Mouse (Mus musculus) right cerebral cortex, adult 2 months (tissue): ENCODE measurements around the gene Sirt6.

ENCODE experiments used
- DNase-seq, 2 experiments: peaks; one replicate each; pipeline ENCODE4 v3.0.0; 2021 to 2022; ENCODE audit warnings: low spot score in 2 of 2

Sirt6 gene

DNA sequence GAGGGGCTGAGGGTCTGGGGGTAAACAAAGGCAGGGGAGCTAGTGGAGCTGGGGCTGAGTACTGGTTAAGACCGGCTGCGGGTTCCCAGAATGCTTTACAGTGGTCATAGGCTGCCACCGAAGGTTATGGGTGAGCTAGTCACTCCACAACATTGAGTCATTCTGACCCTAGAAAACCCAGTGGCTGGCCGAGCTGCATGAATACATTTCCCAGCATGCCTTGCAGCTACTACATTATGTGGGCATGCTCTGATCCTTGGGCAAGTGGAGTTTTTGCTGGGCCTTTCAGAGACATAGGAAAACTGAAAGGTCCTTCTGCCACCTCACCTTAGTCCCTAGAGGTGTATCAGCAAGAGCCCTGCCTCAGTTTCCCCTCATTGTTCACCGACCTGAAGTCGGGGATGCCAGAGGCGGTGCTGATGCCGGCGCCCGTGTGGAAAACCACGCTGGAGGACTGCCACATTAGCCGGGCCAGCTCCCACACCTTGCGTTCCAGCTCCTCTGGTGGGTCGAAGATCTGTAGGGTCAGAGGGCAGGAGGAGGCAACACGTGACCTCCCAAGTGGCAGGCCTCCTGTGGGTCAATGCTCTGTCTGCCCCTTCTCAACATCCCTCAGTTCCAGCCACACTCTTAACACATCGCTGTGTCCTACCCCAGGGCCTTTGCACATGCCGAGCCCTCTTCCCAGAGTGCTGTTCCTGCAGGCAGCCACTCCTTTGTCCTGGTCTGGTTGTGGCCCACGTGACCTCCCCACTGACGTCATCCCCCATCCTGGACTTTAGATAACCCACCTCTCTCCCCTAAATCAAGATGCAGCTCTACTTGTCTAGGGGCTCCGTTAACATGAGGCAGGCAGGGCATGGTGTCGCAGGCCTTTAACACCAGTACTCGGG lies 1.2 kb downstream of the Sirt6 start:
- DNase-seq = no peak

DNA sequence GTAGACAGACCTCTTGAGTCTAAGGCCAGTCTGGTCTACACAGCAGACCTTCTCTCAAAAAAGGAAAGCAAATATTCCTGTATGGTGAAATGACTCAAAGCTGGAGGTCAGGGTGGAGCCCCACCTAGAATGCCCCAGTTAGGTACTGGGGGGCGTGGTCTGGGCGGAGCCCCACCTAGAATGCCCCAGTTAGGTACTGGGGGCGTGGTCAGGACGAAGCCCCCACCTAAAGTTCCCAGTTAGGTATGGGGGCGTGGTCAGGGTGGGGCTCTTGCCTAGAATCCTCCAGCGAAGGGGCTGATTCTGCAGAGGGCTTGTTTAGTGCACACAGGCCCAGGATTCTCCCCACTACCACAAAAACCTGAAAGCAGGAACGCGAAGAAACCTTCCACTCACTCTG lies 4.2 kb downstream of the Sirt6 start:
- no peak for DNase-seq

DNA sequence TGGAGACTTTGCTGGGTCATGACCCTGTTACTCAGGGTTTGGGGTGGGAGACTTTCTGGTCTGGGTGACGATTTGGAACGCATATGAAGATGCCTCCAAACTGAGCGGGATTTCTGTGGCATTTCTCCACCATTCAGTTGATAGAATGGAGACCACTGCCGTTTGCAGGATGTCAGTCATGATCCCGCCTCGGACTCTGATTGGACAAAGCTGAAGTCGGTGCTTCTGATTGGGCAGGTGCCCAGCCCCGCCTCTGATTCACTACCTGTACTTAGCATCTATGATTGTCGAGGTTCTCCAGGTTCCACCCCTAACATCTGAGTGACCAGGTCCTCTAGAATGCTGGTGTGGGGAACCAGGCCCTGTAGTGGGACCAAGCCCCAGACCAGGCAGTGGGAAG lies 6.8 kb downstream of the Sirt6 start:
- DNase-seq = no peak

DNA sequence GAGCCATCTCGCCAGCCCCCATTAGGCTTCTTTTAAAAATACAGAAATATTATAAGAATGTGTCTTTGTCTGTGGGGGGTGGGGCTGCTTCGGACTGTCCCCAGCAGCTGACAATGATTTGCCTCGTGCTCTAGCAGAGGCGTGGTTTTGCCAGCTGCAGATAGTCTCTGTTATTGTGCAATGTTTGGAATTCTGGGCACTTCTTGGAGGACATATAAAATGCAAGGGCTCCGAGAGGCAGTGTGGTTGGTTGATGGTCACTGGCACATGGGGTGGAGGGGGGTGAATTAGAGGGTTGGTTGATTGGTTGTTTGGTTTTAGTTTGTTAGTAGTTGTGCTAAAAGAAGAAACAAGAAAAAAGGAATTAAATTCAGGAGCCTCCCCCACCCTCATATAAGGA lies 7.6 kb downstream of the Sirt6 start:
- no peak for DNase-seq

DNA sequence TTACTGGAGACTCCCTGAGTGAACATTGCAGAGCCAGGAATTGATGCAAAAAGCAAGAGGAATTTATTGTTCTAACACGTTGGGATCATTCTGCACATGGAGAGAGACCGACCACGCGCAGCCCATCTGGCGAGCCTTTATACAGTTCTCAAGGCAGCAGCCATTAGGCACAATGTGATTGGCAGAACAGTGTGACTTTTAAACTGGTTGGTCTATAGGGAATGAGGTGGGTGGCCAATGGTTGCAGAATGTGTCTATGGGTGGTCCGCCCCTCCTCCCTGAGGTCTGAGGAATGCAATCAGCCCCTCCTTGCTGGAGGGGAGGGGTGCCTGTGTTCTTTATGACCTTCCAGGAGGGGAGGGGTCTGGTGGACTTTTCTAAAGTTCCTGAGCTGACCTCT lies 12.1 kb downstream of the Sirt6 start:
- no peak for DNase-seq

DNA sequence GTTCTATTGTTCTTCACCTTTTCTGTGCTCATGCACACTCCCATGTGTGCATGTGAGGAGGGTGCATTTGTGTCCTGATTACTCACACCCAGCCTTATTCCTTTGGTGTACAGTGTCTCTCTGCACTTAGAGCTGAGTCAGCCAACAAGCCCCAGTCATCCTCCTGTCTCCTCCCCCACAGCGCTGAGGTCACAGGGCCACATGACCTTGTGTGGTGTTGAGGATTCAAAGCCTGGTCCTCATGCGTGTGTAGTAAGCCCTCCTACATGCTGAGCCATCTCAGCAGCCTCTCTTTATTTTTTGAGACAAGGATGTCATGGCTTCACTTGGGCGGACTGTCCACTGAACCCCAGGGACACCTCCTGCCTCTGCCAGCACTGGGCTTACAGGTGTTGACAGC lies 14.8 kb downstream of the Sirt6 start:
- no peak for DNase-seq

DNA sequence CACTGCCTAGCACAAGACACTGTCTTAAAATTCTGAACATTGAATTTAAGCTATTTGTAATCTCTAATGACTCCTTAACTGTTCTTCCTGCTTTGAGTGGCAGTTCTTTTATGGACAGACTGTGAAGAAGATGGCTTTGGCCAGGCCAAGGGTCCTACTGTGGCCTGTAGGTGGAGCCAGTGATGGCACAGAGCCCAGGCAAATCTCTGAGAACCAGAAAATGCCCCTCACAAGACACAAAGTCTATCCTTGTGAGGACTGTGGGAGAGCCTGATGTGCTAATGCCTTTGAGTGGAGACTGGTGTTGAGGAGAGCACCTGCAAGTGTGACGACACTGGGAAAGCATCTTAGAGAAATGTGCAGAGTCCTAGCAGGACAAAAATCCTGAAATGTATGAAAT lies 19.3 kb downstream of the Sirt6 start:
- DNase-seq = no peak

DNA sequence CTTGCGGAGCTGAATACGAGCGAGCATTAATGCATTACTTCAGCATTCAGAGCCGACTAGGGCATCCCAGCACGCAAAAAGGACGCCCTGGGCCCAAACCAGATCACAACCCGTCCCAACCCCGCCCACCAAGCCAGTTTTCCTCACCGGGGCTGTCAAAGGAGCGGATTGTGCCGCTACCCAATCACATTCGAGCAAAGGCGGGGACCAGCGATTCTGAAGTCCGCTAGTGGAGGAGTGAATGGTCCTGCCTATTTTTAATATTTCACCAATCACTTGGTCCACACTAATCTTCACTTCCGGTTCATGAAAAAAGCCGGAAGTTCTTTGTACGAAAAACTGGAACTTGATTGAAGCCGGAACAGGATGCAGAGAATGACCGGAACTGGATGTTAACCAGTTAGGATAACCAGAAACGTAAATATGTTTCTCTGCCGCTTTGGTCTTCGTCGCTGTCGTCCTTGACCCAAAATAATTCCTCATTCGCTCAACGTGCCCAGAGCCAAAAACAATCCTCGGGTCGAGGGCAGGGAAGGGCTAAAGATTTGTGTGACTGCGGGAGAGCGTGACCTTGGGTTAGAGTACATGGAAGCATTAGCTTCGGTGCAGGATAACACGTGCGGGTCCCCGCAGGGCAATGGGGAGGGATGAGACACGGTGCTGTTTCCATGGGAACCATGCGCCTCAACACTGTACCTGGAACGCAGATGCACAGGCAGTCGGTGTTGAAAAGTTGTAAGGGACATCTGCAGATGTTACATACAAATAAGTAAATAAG lies 21.4 kb downstream of the Sirt6 start, which contains the start of gene BC025920:
TSS of gene BC025920 (plus strand) at position 297 of the 778 bp plus-strand sequence.
- peak; percentile 91 to 94 for DNase-seq

DNA sequence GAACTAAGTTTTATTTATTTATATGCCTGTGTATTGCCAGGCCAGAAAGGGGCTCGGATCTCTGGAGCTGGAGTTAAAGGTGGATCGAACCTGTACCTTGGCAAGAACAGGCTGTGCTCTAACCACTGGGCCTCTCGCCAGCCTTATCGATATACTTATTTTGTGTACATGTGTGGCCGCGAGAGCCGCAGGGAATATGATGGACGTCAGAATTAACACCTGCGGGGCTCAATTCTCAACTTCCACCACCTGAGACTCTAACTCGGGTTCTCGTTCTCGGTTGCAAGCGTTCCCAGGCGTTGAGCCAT lies 22.0 kb downstream of the Sirt6 start:
- DNase-seq = no peak

DNA sequence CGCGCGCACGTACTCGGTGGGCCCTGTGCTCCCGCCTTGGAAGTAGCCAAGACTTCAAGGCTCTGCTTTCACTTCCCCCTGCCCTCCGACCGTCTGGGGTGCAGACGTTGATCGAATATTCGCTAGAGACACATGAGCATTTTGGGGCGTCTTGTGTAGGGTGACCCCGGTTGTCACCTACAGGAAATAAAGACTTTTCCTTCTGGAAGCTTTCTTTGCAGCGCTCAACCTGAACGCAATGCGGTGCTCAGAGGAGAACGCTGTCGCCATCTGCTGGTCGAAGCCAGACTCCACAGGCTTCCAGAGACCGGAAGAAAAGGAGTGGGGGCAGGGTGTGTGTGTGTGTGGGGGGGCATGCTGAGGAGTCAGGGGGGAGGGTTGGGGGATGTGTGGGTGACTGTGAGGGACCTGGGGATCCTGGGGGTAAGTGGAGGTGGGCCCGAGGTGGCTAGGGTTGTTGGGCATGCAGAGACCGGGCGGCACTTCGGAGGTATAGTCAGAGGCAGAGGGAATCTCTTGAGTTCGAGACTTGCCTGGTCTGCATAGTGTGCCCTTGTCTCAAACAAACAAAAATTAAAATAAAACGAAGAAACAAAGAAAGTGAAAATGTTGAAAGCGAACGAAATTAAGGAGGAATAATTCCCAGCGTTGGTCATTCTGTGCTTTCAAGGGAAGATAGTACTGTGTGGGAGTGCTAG lies 22.5 kb downstream of the Sirt6 start:
- peak; percentile 87 to 92 for DNase-seq

DNA sequence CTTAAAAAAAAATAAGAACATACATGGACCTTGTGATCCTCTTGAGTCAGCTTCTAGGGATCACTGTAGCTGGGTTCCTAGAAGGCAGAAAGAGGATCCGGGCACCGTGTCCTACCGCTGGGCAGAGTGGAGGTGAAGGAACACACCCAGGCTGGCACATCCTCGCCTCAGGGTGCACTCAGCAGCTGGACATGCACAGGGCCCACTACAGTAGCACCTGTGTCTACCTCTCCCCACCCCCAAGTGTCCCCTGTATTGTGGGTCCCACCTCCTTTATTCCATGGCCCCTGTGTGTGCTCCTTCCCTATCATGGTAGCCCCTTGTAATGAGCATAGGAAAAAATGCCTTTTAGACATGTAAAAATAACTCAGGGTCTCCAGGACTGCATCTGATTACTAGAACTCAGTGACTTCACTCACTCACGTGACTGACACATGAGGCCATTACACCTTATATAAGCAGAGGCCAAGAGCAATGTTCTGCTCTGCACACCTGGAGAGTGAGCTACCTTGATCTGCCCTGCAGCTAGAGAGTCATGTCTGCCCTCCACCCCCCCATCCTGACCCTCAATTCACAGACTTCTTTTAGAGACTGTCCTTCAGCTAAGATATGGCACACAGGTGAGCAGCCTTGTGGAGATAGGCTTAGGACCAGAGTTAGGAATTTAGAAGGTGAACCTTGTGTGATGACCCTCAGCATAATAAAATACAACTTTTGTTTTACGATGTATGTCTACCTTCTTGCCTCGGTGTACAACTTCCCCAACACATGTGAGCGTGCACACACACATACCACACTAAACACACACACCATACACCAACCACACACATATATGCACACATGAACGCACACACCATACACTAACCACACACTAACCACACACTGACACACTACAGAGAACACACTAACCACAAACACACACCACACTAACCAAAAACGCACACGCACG lies 23.3 kb downstream of the Sirt6 start:
- DNase-seq = no peak

DNA sequence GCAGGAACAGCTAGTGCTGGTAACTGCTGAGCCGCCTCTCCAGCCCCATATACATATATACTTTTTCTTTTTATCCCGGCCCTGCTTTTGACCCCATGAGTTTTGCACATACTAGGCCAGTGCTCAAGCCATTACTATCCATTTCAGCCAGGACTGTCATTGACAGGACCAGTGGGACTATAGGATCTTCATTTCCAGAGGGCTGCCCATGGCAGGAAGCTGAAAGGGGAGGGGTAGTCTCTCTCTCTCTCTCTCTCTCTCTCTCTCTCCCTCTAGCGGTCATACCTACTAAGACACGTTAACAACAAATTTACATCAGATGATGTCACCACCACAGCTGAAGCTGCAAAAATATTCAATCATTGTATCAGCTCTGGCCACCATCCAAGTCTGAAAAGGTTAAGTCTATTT lies 24.9 kb downstream of the Sirt6 start:
- peak in 1 of 2 experiments; percentile 30 for DNase-seq

DNA sequence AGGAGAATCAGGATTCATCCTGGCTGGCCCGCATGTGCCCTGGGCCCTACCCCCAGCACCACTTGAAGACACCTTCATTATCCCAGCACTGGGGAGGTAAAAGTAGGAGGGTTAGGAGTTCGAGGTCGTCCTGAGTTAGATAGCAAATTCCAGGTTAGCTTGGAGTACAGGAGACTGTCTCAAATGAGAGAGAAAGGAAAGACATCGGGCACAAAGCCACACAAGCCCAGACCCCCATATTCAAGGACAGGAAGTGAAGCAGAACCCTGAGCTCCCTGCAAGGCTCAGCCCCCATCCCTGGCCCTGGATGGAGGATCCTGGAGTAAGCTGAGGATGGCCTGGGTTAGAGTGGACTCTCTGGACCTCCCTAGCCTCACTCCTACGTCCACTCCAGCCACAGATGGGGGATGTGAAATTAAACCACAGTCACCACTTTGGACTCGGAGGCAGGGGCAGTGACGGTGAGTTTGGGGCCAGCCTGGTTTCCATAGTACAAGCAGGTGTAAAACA lies 26.1 kb downstream of the Sirt6 start:
- no peak for DNase-seq

DNA sequence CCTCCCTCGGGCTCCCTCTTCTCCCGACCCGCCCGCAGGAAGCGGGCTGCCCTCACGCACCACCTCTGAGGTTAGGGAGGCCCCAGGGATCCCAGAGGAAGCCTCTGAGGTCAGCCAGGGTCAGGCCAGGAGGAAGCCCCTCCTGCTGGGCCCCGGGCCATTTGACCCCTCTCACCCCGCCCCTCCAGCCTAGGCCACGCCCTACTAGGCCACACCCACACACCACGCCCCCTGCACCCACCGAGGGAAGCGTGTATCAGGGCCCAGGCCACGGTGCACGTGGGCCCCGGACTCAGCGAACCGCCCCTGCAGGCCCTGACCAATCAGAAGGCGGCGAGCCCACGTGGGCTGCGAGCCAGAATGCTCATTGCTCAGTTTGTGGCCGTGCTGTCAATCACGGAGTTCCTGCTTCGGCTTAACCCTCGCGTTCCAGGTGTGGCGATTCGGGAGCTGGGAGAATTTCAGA lies 26.8 kb downstream of the Sirt6 start, which contains the start of gene Tle6:
TSS of gene Tle6 (minus strand) at position 336 of the 466 bp plus-strand sequence.
- peak; percentile 94 to 95 for DNase-seq

DNA sequence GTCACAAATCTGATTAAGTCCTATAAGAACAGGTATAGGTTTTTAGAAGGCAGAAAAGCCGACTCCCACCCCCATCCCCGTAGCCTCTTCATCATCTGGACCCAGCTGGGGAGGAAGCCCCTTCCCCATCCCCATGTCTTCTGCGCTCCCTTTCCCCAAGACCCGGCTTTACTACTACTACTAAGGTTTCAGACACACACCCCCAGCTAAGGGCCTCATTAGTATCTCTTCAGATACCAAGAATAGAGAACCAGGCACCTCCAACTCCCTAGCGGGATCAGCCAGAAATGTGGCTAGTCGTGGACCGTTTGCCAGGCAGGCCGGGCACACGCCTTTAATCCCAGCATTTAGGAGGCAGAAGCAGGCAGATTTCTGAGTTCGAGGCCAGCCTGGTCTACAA lies 27.5 kb downstream of the Sirt6 start:
- no peak for DNase-seq

DNA sequence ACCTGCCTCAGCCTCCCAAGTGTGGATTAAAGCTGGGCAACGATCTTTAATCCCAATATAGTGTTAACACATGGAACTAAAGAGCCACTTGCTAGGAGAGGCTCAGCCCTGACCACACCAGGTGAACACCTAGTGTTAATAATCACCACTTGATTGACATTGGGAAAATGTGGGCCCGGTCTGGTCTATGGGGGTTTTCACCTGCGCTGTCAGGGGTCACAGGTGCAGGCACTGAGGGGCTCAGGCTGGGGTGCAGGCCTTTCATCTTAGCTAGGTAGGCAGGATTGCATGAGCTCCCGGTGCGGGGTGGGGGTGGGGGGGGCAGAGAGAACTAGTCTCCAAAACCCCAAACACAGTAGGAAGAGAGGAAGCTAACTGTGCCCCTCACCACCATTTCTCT lies 28.0 kb downstream of the Sirt6 start:
- no peak for DNase-seq

DNA sequence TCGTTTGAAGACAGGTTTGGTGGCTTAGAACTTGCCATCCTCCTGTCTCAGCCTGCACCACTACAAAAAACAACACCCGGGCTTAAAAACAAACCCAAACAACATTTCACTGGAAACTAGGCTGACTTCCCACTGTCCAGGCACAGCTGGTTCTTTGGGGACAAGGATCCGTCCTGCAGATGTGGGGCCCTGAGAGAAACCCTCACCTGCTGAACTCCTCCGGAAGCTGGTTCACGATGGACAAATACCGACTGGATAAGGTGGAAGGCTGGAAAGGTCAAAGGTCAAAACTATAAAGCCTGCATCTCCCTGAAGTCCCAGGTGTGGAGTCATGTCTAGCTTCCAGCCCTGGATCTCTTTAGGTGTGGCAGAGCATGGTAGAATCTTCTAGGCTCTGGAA lies 28.7 kb downstream of the Sirt6 start:
- no peak for DNase-seq

DNA sequence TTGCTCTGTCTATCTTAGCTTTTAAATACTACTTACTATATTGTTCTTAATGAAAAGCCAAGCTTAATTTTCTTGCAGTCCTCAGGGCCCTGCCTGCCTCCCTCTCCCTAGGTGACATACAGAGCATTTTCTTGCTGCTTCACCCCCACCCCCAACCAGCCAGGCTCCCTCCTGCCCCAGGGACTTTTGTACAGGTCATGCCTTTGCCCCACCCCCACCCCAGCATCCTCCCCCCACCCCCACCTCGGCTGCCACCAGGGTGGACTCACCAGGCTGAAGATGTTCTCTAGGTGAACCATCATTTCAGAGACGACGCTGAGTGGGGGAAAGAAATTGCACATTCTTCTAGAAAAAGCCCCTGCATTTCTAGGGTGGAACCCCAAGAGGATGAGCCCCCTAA lies 29.3 kb downstream of the Sirt6 start:
- DNase-seq = no peak

DNA sequence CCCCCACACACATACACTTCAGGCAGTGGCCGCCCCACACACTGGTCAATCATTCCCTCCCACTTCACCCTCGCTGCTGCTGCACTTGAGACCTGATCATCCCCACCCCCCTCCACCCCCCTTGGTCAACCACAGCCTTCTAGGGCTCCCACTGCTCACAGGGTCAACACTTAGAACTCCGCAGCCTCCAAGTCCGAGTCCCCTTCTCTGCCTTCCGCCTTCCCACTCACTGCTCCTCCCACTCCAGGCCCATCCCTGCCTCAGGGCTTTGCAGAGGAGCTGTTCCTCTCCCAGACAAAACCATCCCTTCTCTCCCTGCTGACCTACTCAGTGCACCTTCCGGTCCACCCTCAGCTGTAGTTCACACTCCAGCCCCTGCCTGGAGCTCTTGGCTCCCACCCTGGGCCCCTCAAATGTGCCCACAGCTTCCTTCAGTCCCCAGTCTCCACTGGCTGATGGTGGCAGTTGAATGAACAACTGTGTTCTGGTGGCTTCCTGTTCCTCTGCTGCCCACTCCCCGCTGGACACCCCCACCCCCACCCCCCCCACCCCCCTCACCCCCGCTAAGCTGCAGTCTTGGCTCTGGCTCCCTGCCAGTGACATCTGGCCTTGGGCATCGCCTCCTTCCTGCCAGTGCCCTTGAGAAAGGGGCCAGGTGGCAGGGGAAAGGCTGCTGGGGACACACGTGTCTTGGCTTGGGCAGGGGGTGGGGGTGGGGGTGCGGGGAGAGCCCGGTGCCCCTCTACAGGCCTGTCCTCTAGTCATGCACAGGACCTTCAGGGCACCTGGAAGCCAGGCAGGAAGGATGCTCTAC lies 30.3 kb downstream of the Sirt6 start:
- DNase-seq = peak in 1 of 2 experiments; percentile 46

DNA sequence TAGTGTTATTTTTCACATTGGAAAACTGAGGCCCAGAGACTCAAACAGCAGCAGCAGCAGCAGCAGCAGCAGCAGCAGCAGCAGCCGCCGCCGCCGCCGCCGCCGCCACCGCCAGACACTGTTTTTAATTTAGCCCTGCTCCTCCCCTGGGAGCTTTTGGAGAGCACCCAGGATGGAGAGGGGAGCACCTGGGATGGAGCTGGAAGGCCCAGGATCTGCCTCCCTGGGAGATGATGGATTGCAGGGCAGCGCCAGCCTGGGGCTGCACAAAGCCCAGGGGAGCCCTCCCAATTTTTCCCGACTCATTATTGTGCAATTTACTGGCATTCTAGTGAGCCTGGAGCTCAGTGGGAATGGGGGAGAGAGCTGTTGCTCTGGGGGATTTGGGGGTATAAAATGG lies 31.0 kb downstream of the Sirt6 start:
- DNase-seq = no peak
